Mouse (Mus musculus): Measurements from ENCODE around the gene Mllt10. TPM values are rescaled to one million over a fixed set of nuclear protein-coding genes. Genes with fewer than 3 reads are reported as not detected.

The Mllt10 gene
- polyA plus RNA-seq (2014; fragmentation: Nextera tagmentation; extraction: Ambion mirVana), result 25.9 and 36.4 TPM in 2 replicates

- Histone ChIP-seq H3K9me3 (replicated peaks; ENCODE audit: control insufficient read depth, low read length) (no peaks in the 10 kb centered on the region), H3K36me3 (ENCODE audit: control insufficient read depth, insufficient read depth, low read length) (no peaks in the 10 kb centered on the region), H3K9ac (ENCODE audit: low read depth, low read length) (peak within 1 kb of the TSS; percentile 99), H3K4me2 (peak within 1 kb of the TSS; percentile 99), H3K27ac (ENCODE audit: low read depth, low read length) (peak within 1 kb of the TSS; percentile 100), H3K4me1 (ENCODE audit: control insufficient read depth, insufficient read depth, low read length) (peaks cover 11% of the 10 kb centered on the region), H3K4me3 (ENCODE audit: low read depth, low read length) (peak within 1 kb of the TSS; percentile 62), H3K27me3 (ENCODE audit: control insufficient read depth, insufficient read depth, low read length) (no peaks in the 10 kb centered on the region)
- ATAC-seq (replicated peaks; ENCODE audit: insufficient number of reproducible peaks, low FRiP score, low TSS enrichment), result no peak
- WGBS (ENCODE audit: insufficient replicate concordance), result 1% methylated on average over 20 of the region's 20 CpGs
These were observed at the start of gene Mllt10 for GRCm38 (mm10) chr2:18055016-18055928. Gene Mllt10 (plus strand): TSS chr2:18055237.

GRCm38 (mm10) chr2:18011226-18011625, 43.8 kb upstream of the Mllt10 start:
- Histone ChIP-seq H3K9ac (ENCODE audit: low read depth, low read length) (no peak overlapping the region), H3K36me3 (ENCODE audit: control insufficient read depth, insufficient read depth, low read length) (no peaks in the 10 kb centered on the region), H3K4me3 (ENCODE audit: low read depth, low read length) (no peak overlapping the region), H3K4me2 (no peak overlapping the region), H3K27me3 (ENCODE audit: control insufficient read depth, insufficient read depth, low read length) (no peaks in the 10 kb centered on the region), H3K27ac (ENCODE audit: low read depth, low read length) (no peak overlapping the region), H3K4me1 (ENCODE audit: control insufficient read depth, insufficient read depth, low read length) (no peaks in the 10 kb centered on the region), H3K9me3 (replicated peaks; ENCODE audit: control insufficient read depth, low read length) (no peaks in the 10 kb centered on the region)
- WGBS (ENCODE audit: insufficient replicate concordance), result 83% methylated on average over 6 of the region's 6 CpGs
- ATAC-seq (replicated peaks; ENCODE audit: insufficient number of reproducible peaks, low FRiP score, low TSS enrichment), result no peak

GRCm38 (mm10) chr2:18012866-18013265, 42.2 kb upstream of the Mllt10 start:
- Histone ChIP-seq H3K4me1 (ENCODE audit: control insufficient read depth, insufficient read depth, low read length) (no peaks in the 10 kb centered on the region), H3K4me2 (no peak overlapping the region), H3K9me3 (replicated peaks; ENCODE audit: control insufficient read depth, low read length) (no peaks in the 10 kb centered on the region), H3K27ac (ENCODE audit: low read depth, low read length) (no peak overlapping the region), H3K9ac (ENCODE audit: low read depth, low read length) (no peak overlapping the region), H3K4me3 (ENCODE audit: low read depth, low read length) (no peak overlapping the region), H3K27me3 (ENCODE audit: control insufficient read depth, insufficient read depth, low read length) (no peaks in the 10 kb centered on the region), H3K36me3 (ENCODE audit: control insufficient read depth, insufficient read depth, low read length) (no peaks in the 10 kb centered on the region)
- no peak for ATAC-seq (replicated peaks; ENCODE audit: insufficient number of reproducible peaks, low FRiP score, low TSS enrichment)
- WGBS (ENCODE audit: insufficient replicate concordance), result 58% methylated on average over 3 of the region's 3 CpGs

DNA sequence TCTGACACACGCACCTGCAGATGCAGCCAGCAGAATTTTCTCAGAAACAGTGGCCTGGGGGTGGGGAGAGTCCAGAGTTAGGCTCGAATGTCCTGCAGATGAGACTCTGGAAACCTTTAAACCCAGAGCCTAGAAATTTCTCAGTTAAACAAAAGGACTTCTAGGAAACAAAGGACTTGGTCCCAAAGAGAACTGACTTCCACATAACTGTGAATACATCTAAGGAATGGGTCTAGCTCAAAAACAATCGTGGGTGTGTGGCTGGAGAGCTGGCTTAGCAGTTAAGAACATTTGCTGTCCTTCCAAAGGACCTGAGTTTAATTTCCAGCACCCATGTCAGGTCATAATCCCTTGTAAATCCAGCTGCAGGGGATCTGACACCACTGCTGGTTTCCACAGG, 39.5 kb upstream of the Mllt10 start:
- no peak for ATAC-seq (replicated peaks; ENCODE audit: insufficient number of reproducible peaks, low FRiP score, low TSS enrichment)
- Histone ChIP-seq H3K4me3 (ENCODE audit: low read depth, low read length) (no peak overlapping the region), H3K4me1 (ENCODE audit: control insufficient read depth, insufficient read depth, low read length) (no peaks in the 10 kb centered on the region), H3K4me2 (no peak overlapping the region), H3K27me3 (ENCODE audit: control insufficient read depth, insufficient read depth, low read length) (no peaks in the 10 kb centered on the region), H3K9me3 (replicated peaks; ENCODE audit: control insufficient read depth, low read length) (no peaks in the 10 kb centered on the region), H3K9ac (ENCODE audit: low read depth, low read length) (no peak overlapping the region), H3K36me3 (ENCODE audit: control insufficient read depth, insufficient read depth, low read length) (no peaks in the 10 kb centered on the region), H3K27ac (ENCODE audit: low read depth, low read length) (no peak overlapping the region)
- WGBS (ENCODE audit: insufficient replicate concordance), result 61% methylated on average over 3 of the region's 3 CpGs

GRCm38 (mm10) chr2:18016639-18017038, 38.4 kb upstream of the Mllt10 start:
- no peak overlapping the region for H3K4me2 ChIP-seq
- H3K4me3 ChIP-seq (ENCODE audit: low read depth, low read length), result no peak overlapping the region
- no peaks in the 10 kb centered on the region for H3K36me3 ChIP-seq (ENCODE audit: control insufficient read depth, insufficient read depth, low read length)
- no peaks in the 10 kb centered on the region for H3K9me3 ChIP-seq (replicated peaks; ENCODE audit: control insufficient read depth, low read length)
- no peak overlapping the region for H3K27ac ChIP-seq (ENCODE audit: low read depth, low read length)
- no peaks in the 10 kb centered on the region for H3K27me3 ChIP-seq (ENCODE audit: control insufficient read depth, insufficient read depth, low read length)
- no peaks in the 10 kb centered on the region for H3K4me1 ChIP-seq (ENCODE audit: control insufficient read depth, insufficient read depth, low read length)
- no peak for ATAC-seq (replicated peaks; ENCODE audit: insufficient number of reproducible peaks, low FRiP score, low TSS enrichment)
- WGBS (ENCODE audit: insufficient replicate concordance), result 84% methylated on average over 1 of the region's 1 CpGs
- H3K9ac ChIP-seq (ENCODE audit: low read depth, low read length), result no peak overlapping the region

DNA sequence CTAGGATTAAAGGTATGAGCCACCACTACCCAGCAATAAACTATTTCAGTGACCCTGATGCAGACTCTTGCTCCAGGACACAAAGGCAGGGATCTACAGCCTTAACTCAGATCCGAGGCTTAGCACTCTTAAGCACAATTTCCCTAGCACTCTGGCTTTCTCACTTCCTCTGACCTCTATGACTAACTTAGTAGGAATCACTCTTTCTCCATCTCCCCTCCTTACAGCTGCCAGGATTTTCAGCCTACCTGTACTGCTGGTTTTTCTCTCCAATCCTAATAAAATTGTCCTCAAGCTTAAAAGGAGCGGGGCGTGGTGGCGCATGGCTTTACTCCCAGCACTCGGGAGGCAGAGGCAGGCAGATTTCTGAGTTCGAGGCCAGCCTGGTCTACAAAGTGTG, 37.7 kb upstream of the Mllt10 start:
- 88% methylated on average over 6 of the region's 6 CpGs for WGBS (ENCODE audit: insufficient replicate concordance)
- Histone ChIP-seq H3K36me3 (ENCODE audit: control insufficient read depth, insufficient read depth, low read length) (no peaks in the 10 kb centered on the region), H3K27ac (ENCODE audit: low read depth, low read length) (no peak overlapping the region), H3K4me2 (no peak overlapping the region), H3K9ac (ENCODE audit: low read depth, low read length) (no peak overlapping the region), H3K27me3 (ENCODE audit: control insufficient read depth, insufficient read depth, low read length) (no peaks in the 10 kb centered on the region), H3K9me3 (replicated peaks; ENCODE audit: control insufficient read depth, low read length) (no peaks in the 10 kb centered on the region), H3K4me3 (ENCODE audit: low read depth, low read length) (no peak overlapping the region), H3K4me1 (ENCODE audit: control insufficient read depth, insufficient read depth, low read length) (no peaks in the 10 kb centered on the region)
- ATAC-seq (replicated peaks; ENCODE audit: insufficient number of reproducible peaks, low FRiP score, low TSS enrichment), result no peak

GRCm38 (mm10) chr2:18019122-18019521, 35.9 kb upstream of the Mllt10 start:
- Histone ChIP-seq H3K9ac (ENCODE audit: low read depth, low read length) (no peak overlapping the region), H3K4me2 (no peak overlapping the region), H3K4me1 (ENCODE audit: control insufficient read depth, insufficient read depth, low read length) (no peaks in the 10 kb centered on the region), H3K36me3 (ENCODE audit: control insufficient read depth, insufficient read depth, low read length) (no peaks in the 10 kb centered on the region), H3K27ac (ENCODE audit: low read depth, low read length) (no peak overlapping the region), H3K9me3 (replicated peaks; ENCODE audit: control insufficient read depth, low read length) (no peaks in the 10 kb centered on the region), H3K27me3 (ENCODE audit: control insufficient read depth, insufficient read depth, low read length) (no peaks in the 10 kb centered on the region), H3K4me3 (ENCODE audit: low read depth, low read length) (no peak overlapping the region)
- WGBS (ENCODE audit: insufficient replicate concordance), result 76% methylated on average over 1 of the region's 1 CpGs
- no peak for ATAC-seq (replicated peaks; ENCODE audit: insufficient number of reproducible peaks, low FRiP score, low TSS enrichment)

DNA sequence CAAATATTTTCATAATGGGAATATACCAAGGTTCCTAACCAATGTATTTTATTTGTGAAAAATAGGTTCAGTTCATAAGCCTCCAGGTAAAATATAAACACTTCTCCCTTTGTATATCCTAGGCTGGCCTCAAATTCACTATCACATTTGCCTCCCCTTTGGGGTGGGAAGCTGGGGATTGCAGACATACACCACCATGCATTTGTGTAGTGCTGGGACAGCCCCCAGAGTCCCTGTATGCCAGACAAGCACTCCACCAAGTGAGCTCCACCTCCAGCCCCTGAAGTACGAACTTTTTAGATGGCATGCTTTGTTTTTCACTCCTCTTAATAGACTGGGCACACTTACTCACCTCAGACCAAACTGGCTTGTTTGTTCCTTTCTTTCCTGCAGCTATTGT, 32.2 kb upstream of the Mllt10 start:
- Histone ChIP-seq H3K4me2 (no peak overlapping the region), H3K27ac (ENCODE audit: low read depth, low read length) (no peak overlapping the region), H3K4me3 (ENCODE audit: low read depth, low read length) (no peak overlapping the region), H3K9ac (ENCODE audit: low read depth, low read length) (no peak overlapping the region), H3K9me3 (replicated peaks; ENCODE audit: control insufficient read depth, low read length) (no peaks in the 10 kb centered on the region), H3K4me1 (ENCODE audit: control insufficient read depth, insufficient read depth, low read length) (peaks cover 5% of the 10 kb centered on the region; the same call in 1 of the 2 replicates), H3K36me3 (ENCODE audit: control insufficient read depth, insufficient read depth, low read length) (no peaks in the 10 kb centered on the region), H3K27me3 (ENCODE audit: control insufficient read depth, insufficient read depth, low read length) (no peaks in the 10 kb centered on the region)
- ATAC-seq (replicated peaks; ENCODE audit: insufficient number of reproducible peaks, low FRiP score, low TSS enrichment), result no peak
- WGBS (ENCODE audit: insufficient replicate concordance), result 63% methylated on average over 1 of the region's 1 CpGs

DNA sequence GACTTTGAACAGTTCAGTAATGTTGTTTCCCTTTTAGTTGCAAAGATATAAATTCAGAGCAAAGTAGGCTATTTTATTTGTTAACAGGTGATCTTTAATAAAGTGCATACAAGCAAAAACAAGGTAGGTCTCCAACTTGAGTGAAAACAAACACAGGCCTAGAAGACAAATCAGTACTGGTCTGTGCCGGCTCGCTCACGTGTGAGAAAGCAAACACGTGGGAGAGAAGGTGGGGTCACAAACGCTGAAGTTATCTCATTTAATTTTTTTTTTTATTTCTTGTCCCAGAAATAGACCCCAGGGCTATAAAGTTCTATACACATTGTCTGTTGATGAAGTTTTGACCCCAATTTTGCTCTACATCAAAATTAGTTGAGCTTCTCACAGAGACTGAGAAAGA, 29.9 kb upstream of the Mllt10 start:
- H3K27me3 ChIP-seq (ENCODE audit: control insufficient read depth, insufficient read depth, low read length), result no peaks in the 10 kb centered on the region
- no peak overlapping the region for H3K4me3 ChIP-seq (ENCODE audit: low read depth, low read length)
- no peak overlapping the region for H3K27ac ChIP-seq (ENCODE audit: low read depth, low read length)
- WGBS (ENCODE audit: insufficient replicate concordance), result 46% methylated on average over 5 of the region's 5 CpGs
- peak overlapping the region; percentile 98 for H3K4me2 ChIP-seq
- no peak overlapping the region for H3K9ac ChIP-seq (ENCODE audit: low read depth, low read length)
- no peaks in the 10 kb centered on the region for H3K36me3 ChIP-seq (ENCODE audit: control insufficient read depth, insufficient read depth, low read length)
- H3K9me3 ChIP-seq (replicated peaks; ENCODE audit: control insufficient read depth, low read length), result no peaks in the 10 kb centered on the region
- H3K4me1 ChIP-seq (ENCODE audit: control insufficient read depth, insufficient read depth, low read length), result peaks cover 8% of the 10 kb centered on the region; the same call in 1 of the 2 replicates
- no peak for ATAC-seq (replicated peaks; ENCODE audit: insufficient number of reproducible peaks, low FRiP score, low TSS enrichment)

Measured in heart, embryonic 11.5 days (tissue).